Mouse (Mus musculus) T-helper 1 cell (primary cell): Measurements from ENCODE around the gene Olfml2b.

ENCODE experiments used
- in situ Hi-C: fragments of 300-600 bp; cut with MboI, MseI; formaldehyde crosslinking; loops from one replicate; pipeline ENCODE4 v1.15.1; 2025; ENCODE audit warnings: high pct_unique_total_duplicates

Olfml2b gene

DNA sequence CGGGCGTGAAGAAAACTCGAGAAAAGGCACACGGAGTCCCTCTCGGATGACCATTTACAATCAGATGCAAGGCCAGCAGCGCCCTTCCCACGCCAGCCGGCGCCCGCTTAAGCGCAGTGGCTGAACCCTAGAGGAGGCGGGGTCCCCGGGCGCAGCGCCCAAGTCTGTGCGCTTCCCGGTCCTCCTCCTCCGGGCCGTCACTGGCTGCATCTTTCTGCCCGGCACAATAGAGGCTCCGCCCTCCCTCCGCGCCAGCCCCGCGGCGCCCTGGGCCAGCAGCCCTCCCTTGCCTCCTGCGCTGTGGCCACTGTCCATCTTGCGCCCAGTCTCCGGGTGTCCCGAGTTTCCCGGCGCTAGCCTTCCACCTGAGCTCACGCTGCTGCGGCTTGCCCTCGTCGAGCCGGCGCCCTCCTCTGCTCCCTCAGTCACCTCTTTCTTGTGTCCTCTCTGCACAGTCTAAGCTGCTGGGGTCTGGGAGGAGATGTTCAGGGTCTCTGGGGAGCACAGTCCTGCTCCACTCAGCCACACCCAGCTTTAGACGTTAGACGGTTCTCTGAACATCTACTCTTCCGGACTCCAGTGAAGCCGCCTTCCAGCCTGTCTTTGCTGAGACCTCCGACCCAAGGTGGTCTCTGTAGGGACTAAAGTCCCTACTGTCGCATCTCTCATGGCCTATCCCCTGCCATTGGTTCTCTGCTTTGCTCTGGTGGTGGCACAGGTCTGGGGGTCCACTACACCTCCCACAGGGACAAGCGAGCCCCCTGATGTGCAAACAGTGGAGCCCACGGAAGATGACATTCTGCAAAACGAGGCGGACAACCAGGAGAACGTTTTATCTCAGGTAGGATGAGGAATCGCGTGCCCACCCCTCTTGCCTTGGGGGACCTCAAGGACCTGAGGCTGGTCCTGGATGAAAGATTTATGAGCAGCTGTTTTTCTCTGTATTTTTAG, at the start of gene Olfml2b:
Gene Olfml2b (plus strand): TSS at position 278 of the 951 bp plus-strand sequence.
- in situ Hi-C loops: loop anchor here (25.0 kb wide), 1 partner anchor 1918 kb away; the partner anchor contains the start of gene Vsig8

- in situ Hi-C loops: no loop called here
These were observed 49.8 kb upstream of the Olfml2b start for GRCm38 (mm10) chr1:170594575-170594974.

DNA sequence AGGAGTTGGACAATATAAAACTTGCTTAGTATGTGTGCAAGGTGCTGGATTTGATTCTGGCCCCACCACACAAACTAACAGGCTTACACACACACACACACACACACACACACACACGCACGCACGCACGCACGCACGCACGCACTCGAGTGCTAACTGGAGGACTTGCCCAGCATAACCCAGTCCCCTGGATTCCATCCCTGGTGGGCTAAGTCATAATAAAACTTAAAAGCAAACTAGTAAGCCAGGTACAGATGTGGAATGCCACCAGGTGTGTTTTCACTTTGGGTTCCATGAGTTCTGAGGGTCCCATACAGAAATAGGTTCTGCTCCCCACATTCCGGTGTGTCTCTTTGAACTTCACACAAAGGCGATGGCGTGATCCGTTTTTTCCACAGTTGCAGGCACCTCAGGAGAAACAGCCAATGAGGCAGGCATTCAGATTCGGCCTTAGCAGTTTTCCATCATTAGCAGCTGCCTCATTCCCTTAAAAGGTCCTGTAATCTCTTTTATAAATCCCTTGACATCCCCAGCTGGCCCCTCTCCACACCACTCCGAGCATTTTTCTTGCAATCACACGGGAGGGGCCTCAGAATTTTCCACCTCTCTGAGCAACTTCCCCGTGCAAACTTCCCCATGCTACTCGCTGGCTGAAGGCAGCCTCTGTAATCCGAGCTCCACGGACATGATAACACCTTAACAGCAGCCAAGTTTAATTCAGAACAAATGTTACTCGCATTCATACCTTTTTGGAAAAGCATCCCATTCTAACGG, 38.9 kb upstream of the Olfml2b start:
- in situ Hi-C loops: no loop called here

- in situ Hi-C loops: no loop called here
These were observed 37.0 kb upstream of the Olfml2b start for GRCm38 (mm10) chr1:170607231-170607917.

DNA sequence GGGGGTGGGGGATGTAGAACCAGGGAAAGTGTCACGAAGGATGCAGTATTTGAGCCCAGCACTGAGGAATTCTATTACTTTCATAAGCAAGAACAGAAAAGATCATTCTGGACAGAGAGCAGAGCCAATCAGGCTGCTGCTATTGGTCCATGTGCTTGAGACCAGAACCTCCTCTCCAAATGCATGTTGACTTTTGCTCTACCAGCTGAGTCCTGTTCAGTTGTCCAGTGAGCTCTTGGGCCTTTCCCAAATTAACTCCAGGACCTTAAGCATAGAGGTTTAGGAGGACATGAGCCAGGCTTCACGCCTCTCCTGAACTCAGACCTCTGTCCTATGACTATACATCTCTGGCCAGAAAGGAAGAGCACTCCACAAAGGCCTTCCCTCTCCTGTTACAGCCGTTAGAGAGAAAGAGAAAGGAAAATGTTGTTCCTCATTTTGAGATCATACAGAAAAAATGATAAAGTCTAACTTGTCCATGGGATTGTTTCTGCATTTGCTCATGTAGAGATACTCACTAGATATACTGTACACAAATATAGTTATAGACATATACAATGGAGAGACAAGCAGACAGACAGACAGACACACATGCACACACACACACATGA, 35.8 kb upstream of the Olfml2b start:
- in situ Hi-C loops: no loop called here

- in situ Hi-C loops: loop anchor here (5.0 kb wide), 1 partner anchor 388 kb away; no protein-coding TSS in a partner anchor
These were observed 34.5 kb upstream of the Olfml2b start for GRCm38 (mm10) chr1:170609872-170610271.

GRCm38 (mm10) chr1:170610289-170610688, 34.0 kb upstream of the Olfml2b start:
- in situ Hi-C loops: loop anchor here (5.0 kb wide), 1 partner anchor 388 kb away; no protein-coding TSS in a partner anchor

DNA sequence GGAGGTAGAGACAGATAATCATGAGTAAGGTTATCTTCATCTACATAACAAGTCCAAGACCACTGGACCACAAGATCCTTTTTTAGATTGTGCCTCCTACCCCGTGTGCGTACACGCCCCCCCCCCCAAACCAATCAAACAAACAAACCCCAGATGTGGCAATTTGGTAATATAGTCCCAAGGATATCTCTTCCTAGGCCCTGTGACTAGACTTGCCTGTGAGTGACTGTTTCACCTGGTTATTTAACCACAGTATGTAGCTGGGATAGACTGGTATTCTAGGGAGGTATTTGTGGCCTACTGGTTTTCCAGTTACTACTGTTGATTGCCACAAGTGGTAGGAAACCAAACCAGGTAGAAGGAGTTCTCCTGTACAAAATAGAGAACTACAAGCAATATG, 33.6 kb upstream of the Olfml2b start:
- in situ Hi-C loops: loop anchor here (5.0 kb wide), 1 partner anchor 388 kb away; no protein-coding TSS in a partner anchor

DNA sequence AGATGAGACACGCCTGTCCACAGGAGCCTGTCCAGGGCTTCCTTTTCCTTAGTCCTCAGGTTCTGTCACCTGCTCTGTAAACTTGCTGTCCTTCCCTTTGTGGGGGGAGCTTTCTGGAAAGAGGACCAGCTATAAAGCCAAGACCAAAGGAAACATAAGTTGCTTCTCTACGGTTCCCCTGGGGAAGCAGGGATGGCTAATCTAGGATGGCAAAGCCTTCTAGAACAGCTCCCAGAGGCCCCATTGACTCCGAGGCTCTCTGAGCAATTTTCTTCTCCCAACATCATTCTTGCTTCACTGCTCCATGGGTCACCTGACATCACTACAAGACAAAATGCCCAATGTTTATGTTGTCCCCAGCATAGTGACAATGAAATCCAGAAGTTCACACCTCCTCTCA, 32.7 kb upstream of the Olfml2b start:
- in situ Hi-C loops: loop anchor here (5.0 kb wide), 1 partner anchor 389 kb away; no protein-coding TSS in a partner anchor

- in situ Hi-C loops: loop anchor here (5.0 kb wide), 1 partner anchor 391 kb away; no protein-coding TSS in a partner anchor
These were observed 31.1 kb upstream of the Olfml2b start for GRCm38 (mm10) chr1:170612968-170613872.

- in situ Hi-C loops: no loop called here
These were observed 24.5 kb upstream of the Olfml2b start for GRCm38 (mm10) chr1:170619686-170620374.

- in situ Hi-C loops: no loop called here
These were observed 21.4 kb upstream of the Olfml2b start for GRCm38 (mm10) chr1:170622934-170623333.

- in situ Hi-C loops: no loop called here
These were observed 20.9 kb upstream of the Olfml2b start for GRCm38 (mm10) chr1:170623432-170623831.

GRCm38 (mm10) chr1:170630489-170630888, 13.8 kb upstream of the Olfml2b start:
- in situ Hi-C loops: loop anchor here (25.0 kb wide), 1 partner anchor 1932 kb away; the partner anchor contains the start of gene Vsig8

DNA sequence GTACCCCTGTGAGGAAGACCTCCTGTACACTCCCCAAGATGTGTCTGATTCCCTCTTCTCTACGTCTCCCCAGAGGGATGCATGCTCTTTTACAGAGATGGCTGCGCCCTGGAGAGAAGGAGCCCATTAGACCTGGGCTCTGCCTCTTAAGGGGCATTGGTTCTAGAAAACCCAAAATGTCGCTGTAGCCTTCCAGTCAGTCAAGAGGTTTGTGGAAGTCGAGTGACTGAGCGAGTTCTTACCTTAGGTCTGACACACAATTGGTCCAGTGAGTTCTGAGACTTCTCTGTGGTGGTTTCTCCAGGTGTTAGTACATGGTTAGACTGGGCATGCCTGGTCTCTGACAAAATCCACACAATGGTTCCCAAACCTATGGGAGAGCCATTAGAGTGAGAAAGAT, 12.8 kb upstream of the Olfml2b start:
- in situ Hi-C loops: loop anchor here (25.0 kb wide), 1 partner anchor 1931 kb away; the partner anchor contains the start of gene Vsig8

GRCm38 (mm10) chr1:170632385-170632784, 11.9 kb upstream of the Olfml2b start:
- in situ Hi-C loops: loop anchor here (25.0 kb wide), 1 partner anchor 1930 kb away; the partner anchor contains the start of gene Vsig8

GRCm38 (mm10) chr1:170632856-170633255, 11.5 kb upstream of the Olfml2b start:
- in situ Hi-C loops: loop anchor here (25.0 kb wide), 1 partner anchor 1929 kb away; the partner anchor contains the start of gene Vsig8

DNA sequence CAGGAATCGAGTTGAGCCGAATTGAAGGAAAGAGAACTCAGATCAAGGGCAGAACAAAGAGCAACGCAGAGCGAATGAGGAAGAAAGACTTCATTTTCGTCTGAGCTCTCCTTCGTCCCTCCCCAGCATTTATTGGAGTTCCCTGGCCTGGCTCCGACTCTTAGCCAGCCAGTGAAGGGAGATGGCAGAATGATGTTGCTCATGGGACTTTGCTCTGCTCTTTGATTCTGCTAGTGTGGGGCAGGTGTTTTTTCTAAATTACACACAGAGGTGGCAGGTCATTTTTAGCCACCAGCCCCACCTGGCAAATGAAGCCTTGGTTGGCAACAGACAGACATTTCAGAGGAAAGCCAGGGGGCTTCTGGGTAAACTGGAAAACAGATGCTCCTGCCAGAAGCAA, 5.4 kb upstream of the Olfml2b start:
- in situ Hi-C loops: loop anchor here (25.0 kb wide), 1 partner anchor 1923 kb away; the partner anchor contains the start of gene Vsig8
